Mouse (Mus musculus): ENCODE measurements around the gene Adcy7.

DNA sequence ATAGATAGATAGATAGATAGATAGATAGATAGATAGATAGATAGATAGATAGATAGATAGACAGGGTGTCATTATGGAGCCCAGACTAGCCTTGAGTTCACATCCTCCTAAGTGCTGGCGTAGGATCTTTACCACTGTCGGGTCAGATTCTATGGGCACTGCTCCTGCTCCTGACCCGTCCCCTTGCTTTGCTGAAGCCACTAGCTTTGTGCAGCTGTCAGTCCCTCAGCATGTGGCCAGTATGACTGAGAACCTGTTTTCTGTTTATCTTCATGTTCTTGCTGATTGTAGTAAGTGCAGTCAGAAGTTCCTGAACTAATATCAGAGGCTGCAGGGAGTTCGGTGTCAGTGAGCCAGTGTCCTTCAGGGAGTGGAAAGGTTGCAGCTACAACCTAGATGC is 35.5 kb downstream of the Adcy7 start:
- TF ChIP-seq CTCF (IDR thresholded peaks at IDR 0.05; ENCODE audit: low read depth, low read length) (no peak), POLR2A (IDR thresholded peaks at IDR 0.05; ENCODE audit: borderline replicate concordance, low read depth, low read length) (no peak)

All from bone marrow macrophage, adult 2 months (primary cell).